Mouse (Mus musculus) hindbrain, embryonic 11.5 days (tissue): ENCODE measurements around the gene Cx3cl1. TPM values are rescaled to one million over a fixed set of nuclear protein-coding genes. Genes with fewer than 3 reads are reported as not detected.
A peak's percentile ranks its signal among the peaks of the same experiment; 100 is the strongest.

Experiments
- ATAC-seq: fragments of 200-750 bp; cut with Nextera tagmentation; 2 replicates; pipeline ENCODE4 v1.8.0; 2017; ENCODE audit warnings: mild to moderate bottlenecking, moderate TSS enrichment, moderate library complexity; ENCODE audit not compliant: low FRiP score
- DNase-seq: peaks from one replicate; pipeline ENCODE4 v3.0.0-alpha.2; 2015; ENCODE audit warnings: low spot score
- H3K27ac ChIP-seq: fragments of 300-500 bp; sonication (generic); 2 replicates; pipeline ENCODE4 v1.5.1; 2014; ENCODE audit warnings: mild to moderate bottlenecking, low read depth, low read length
- H3K27me3 ChIP-seq: fragments of 300-500 bp; sonication (generic); 2 replicates; pipeline ENCODE4 v1.6.1; 2014; ENCODE audit warnings: mild to moderate bottlenecking, low read length, moderate library complexity, mixed read lengths; ENCODE audit not compliant: control insufficient read depth, insufficient read depth
- H3K36me3 ChIP-seq: fragments of 300-500 bp; sonication (generic); 2 replicates; pipeline ENCODE4 v1.6.1; 2014; ENCODE audit warnings: mild to moderate bottlenecking, low read length, moderate library complexity, mixed read lengths; ENCODE audit not compliant: control insufficient read depth, insufficient read depth
- H3K4me1 ChIP-seq: fragments of 300-500 bp; sonication (generic); replicated peaks from 2 replicates; pipeline ENCODE4 v1.6.1; 2014; ENCODE audit warnings: low read length, mixed read lengths; ENCODE audit not compliant: control insufficient read depth, insufficient read depth
- H3K4me2 ChIP-seq: fragments of 300-500 bp; sonication (generic); replicated peaks from 2 replicates; pipeline ENCODE4 v1.6.1; 2014; ENCODE audit warnings: mild to moderate bottlenecking, low read depth, low read length
- H3K4me3 ChIP-seq: fragments of 300-500 bp; sonication (generic); 2 replicates; pipeline ENCODE4 v1.5.1; 2014; ENCODE audit warnings: low read depth, low read length
- H3K9ac ChIP-seq: fragments of 300-500 bp; sonication (generic); 2 replicates; pipeline ENCODE4 v1.6.1; 2014; ENCODE audit warnings: low read depth, low read length
- H3K9me3 ChIP-seq: fragments of 300-500 bp; sonication (generic); 2 replicates; pipeline ENCODE4 v1.6.1; 2016; ENCODE audit warnings: low read length; ENCODE audit not compliant: control insufficient read depth
- WGBS: fragments of 180-500 bp; shearing (Covaris S2); extraction: QIAGEN DNeasy Blood & Tissue Kit; methylation state at CpG from one replicate; pipeline ENCODE4 v1.1.7; 2014; 5-methylcytosine and 5-hydroxymethylcytosine counted together
- polyA plus RNA-seq: library from polyadenylated mRNA; unstranded; fragments of >200 nt; fragmentation: Nextera tagmentation; extraction: Ambion mirVana; gene quantifications from 2 replicates; pipeline ENCODE4 v1.2.1, GENCODE M21; 2014

Gene Cx3cl1
- polyA plus RNA-seq, 1 experiment from 2014 or later = 10.9 TPM

GRCm38 (mm10) chr8:94804546-94805340, 32.9 kb downstream of the Cx3cl1 start:
- Histone ChIP-seq H3K4me3 (no peak overlapping the region), H3K9me3 (no peaks in the 10 kb centered on the region), H3K4me2 (no peak overlapping the region), H3K27ac (no peak overlapping the region), H3K27me3 (no peaks in the 10 kb centered on the region), H3K36me3 (no peaks in the 10 kb centered on the region), H3K4me1 (no peaks in the 10 kb centered on the region), H3K9ac (no peak overlapping the region)
- DNase-seq = no peak
- no peak for ATAC-seq
- WGBS = 83% methylated on average over 10 of the region's 10 CpGs

GRCm38 (mm10) chr8:94805811-94806210, 34.0 kb downstream of the Cx3cl1 start:
- ATAC-seq (no peak), DNase-seq (no peak)
- Histone ChIP-seq H3K9ac (no peak overlapping the region), H3K27ac (no peak overlapping the region), H3K4me2 (no peak overlapping the region), H3K27me3 (no peaks in the 10 kb centered on the region), H3K4me1 (no peaks in the 10 kb centered on the region), H3K4me3 (no peak overlapping the region), H3K36me3 (no peaks in the 10 kb centered on the region), H3K9me3 (no peaks in the 10 kb centered on the region)
- WGBS = 62% methylated on average over 4 of the region's 4 CpGs

GRCm38 (mm10) chr8:94807506-94807905, 35.7 kb downstream of the Cx3cl1 start:
- no peak overlapping the region for H3K27ac ChIP-seq
- ATAC-seq (no peak), DNase-seq (no peak)

GRCm38 (mm10) chr8:94808372-94808771, 36.6 kb downstream of the Cx3cl1 start:
- ATAC-seq = no peak
- Histone ChIP-seq H3K4me1 (no peaks in the 10 kb centered on the region), H3K36me3 (no peaks in the 10 kb centered on the region), H3K27me3 (no peaks in the 10 kb centered on the region), H3K4me2 (no peak overlapping the region), H3K9ac (no peak overlapping the region), H3K27ac (no peak overlapping the region), H3K4me3 (no peak overlapping the region), H3K9me3 (no peaks in the 10 kb centered on the region)
- WGBS = 83% methylated on average over 6 of the region's 6 CpGs
- DNase-seq = no peak

More at GRCm38 (mm10) chr8:94807506-94807905, 35.7 kb downstream of the Cx3cl1 start:
- H3K4me2 ChIP-seq = no peak overlapping the region
- no peak overlapping the region for H3K4me3 ChIP-seq
- H3K9ac ChIP-seq = no peak overlapping the region
- 61% methylated on average over 7 of the region's 7 CpGs for WGBS
- no peaks in the 10 kb centered on the region for H3K4me1 ChIP-seq
- H3K36me3 ChIP-seq = no peaks in the 10 kb centered on the region
- H3K27me3 ChIP-seq = no peaks in the 10 kb centered on the region
- H3K9me3 ChIP-seq = no peaks in the 10 kb centered on the region

GRCm38 (mm10) chr8:94810153-94810552, 38.3 kb downstream of the Cx3cl1 start, which contains the start of gene Ccl17:
Gene Ccl17, plus strand, starts transcription at chr8:94810453.
- 77% methylated on average over 3 of the region's 3 CpGs for WGBS
- H3K27me3 ChIP-seq = no peaks in the 10 kb centered on the region
- no peak within 1 kb of the TSS for H3K27ac ChIP-seq
- no peak for ATAC-seq
- no peaks in the 10 kb centered on the region for H3K36me3 ChIP-seq
- no peak within 1 kb of the TSS for H3K4me2 ChIP-seq
- H3K4me1 ChIP-seq = no peaks in the 10 kb centered on the region
- DNase-seq = no peak
- H3K9ac ChIP-seq = no peak within 1 kb of the TSS
- H3K4me3 ChIP-seq = no peak within 1 kb of the TSS
- no peaks in the 10 kb centered on the region for H3K9me3 ChIP-seq

GRCm38 (mm10) chr8:94810855-94811254, 39.0 kb downstream of the Cx3cl1 start:
- Histone ChIP-seq H3K36me3 (no peaks in the 10 kb centered on the region), H3K27me3 (no peaks in the 10 kb centered on the region), H3K9ac (no peak overlapping the region), H3K27ac (no peak overlapping the region), H3K4me3 (no peak overlapping the region), H3K4me1 (no peaks in the 10 kb centered on the region), H3K4me2 (no peak overlapping the region), H3K9me3 (no peaks in the 10 kb centered on the region)
- ATAC-seq (no peak), DNase-seq (no peak)
- WGBS = 81% methylated on average over 5 of the region's 5 CpGs

- WGBS = 80% methylated on average over 6 of the region's 6 CpGs
- Histone ChIP-seq H3K9me3 (no peaks in the 10 kb centered on the region), H3K4me2 (no peak overlapping the region), H3K27me3 (no peaks in the 10 kb centered on the region), H3K36me3 (no peaks in the 10 kb centered on the region), H3K27ac (no peak overlapping the region), H3K9ac (no peak overlapping the region), H3K4me3 (no peak overlapping the region), H3K4me1 (no peaks in the 10 kb centered on the region)
- DNase-seq = no peak
- ATAC-seq = no peak
Observed at GRCm38 (mm10) chr8:94811654-94812053, 39.8 kb downstream of the Cx3cl1 start.

GRCm38 (mm10) chr8:94812645-94813098, 40.9 kb downstream of the Cx3cl1 start:
- Histone ChIP-seq H3K9me3 (no peaks in the 10 kb centered on the region), H3K36me3 (no peaks in the 10 kb centered on the region), H3K4me2 (no peak overlapping the region), H3K27me3 (no peaks in the 10 kb centered on the region), H3K27ac (no peak overlapping the region), H3K4me1 (no peaks in the 10 kb centered on the region), H3K9ac (no peak overlapping the region), H3K4me3 (no peak overlapping the region)
- peak; percentile 66 for ATAC-seq
- 26% methylated on average over 6 of the region's 6 CpGs for WGBS
- DNase-seq = peak; percentile 94

GRCm38 (mm10) chr8:94814556-94814955, 42.7 kb downstream of the Cx3cl1 start:
- peak; percentile 69 for DNase-seq
- no peak for ATAC-seq
- Histone ChIP-seq H3K36me3 (no peaks in the 10 kb centered on the region), H3K4me2 (no peak overlapping the region), H3K4me3 (no peak overlapping the region), H3K4me1 (no peaks in the 10 kb centered on the region), H3K27ac (no peak overlapping the region), H3K9me3 (no peaks in the 10 kb centered on the region), H3K27me3 (no peaks in the 10 kb centered on the region), H3K9ac (no peak overlapping the region)
- WGBS = 0% methylated on average over 1 of the region's 1 CpGs
